Mouse (Mus musculus) heart, embryonic 14.5 days (tissue): ENCODE measurements around the gene Hsh2d. TPM values are rescaled to one million over a fixed set of nuclear protein-coding genes. Genes with fewer than 3 reads are reported as not detected.

Experiments
- ATAC-seq: fragments of 200-750 bp; cut with Nextera tagmentation; 2 replicates; pipeline ENCODE4 v1.8.0; 2017; ENCODE audit warnings: low read depth, moderate TSS enrichment; ENCODE audit not compliant: insufficient number of reproducible peaks, insufficient read depth, low FRiP score
- H3K27ac ChIP-seq, 2 experiments: fragments of 200-500 bp in 1 of 2; fragments of 300-500 bp in 1 of 2; sonication (generic) in 1 of 2; replicated peaks in 1 of 2; 2 replicates each; pipeline ENCODE4 v1.5.1; 2012 to 2014; ENCODE audit warnings: low read depth in 2 of 2, low read length in 2 of 2, control low read depth in 1 of 2, mild to moderate bottlenecking in 1 of 2, mixed read lengths in 1 of 2; ENCODE audit not compliant: control insufficient read depth in 1 of 2, insufficient read depth in 1 of 2
- H3K27me3 ChIP-seq: fragments of 300-500 bp; sonication (generic); 2 replicates; pipeline ENCODE4 v1.6.1; 2014; ENCODE audit warnings: mild to moderate bottlenecking, low read length, control low read depth; ENCODE audit not compliant: control insufficient read depth, insufficient read depth
- H3K36me3 ChIP-seq: fragments of 300-500 bp; sonication (generic); 2 replicates; pipeline ENCODE4 v1.6.1; 2014; ENCODE audit warnings: mild to moderate bottlenecking, control low read depth, low read length, mixed read lengths; ENCODE audit not compliant: control insufficient read depth, insufficient read depth
- H3K4me1 ChIP-seq, 2 experiments: fragments of 200-500 bp in 1 of 2; fragments of 300-500 bp in 1 of 2; sonication (generic) in 1 of 2; 2 replicates each; pipeline ENCODE4 v1.6.1; 2012 to 2014; ENCODE audit warnings: low read length in 2 of 2, control low read depth in 1 of 2, mixed read lengths in 1 of 2; ENCODE audit not compliant: control insufficient read depth in 2 of 2, insufficient read depth in 2 of 2
- H3K4me2 ChIP-seq: fragments of 300-500 bp; sonication (generic); 2 replicates; pipeline ENCODE4 v1.6.1; 2014; ENCODE audit warnings: mild to moderate bottlenecking, low read length
- H3K4me3 ChIP-seq, 2 experiments: fragments of 200-500 bp in 1 of 2; fragments of 300-500 bp in 1 of 2; sonication (generic) in 1 of 2; 2 replicates each; pipeline ENCODE4 v1.5.1; 2012 to 2014; ENCODE audit warnings: low read length in 2 of 2, mild to moderate bottlenecking in 2 of 2, control low read depth in 1 of 2, low read depth in 1 of 2, moderate library complexity in 1 of 2; ENCODE audit not compliant: control insufficient read depth in 1 of 2, insufficient read depth in 1 of 2
- H3K9ac ChIP-seq: fragments of 300-500 bp; sonication (generic); 2 replicates; pipeline ENCODE4 v1.6.1; 2014; ENCODE audit warnings: mild to moderate bottlenecking, low read length
- H3K9me3 ChIP-seq: fragments of 300-500 bp; sonication (generic); 2 replicates; pipeline ENCODE4 v1.6.1; 2016; ENCODE audit warnings: low read length, control low read depth; ENCODE audit not compliant: control insufficient read depth
- WGBS: fragments of 180-500 bp; shearing (Covaris S2); extraction: QIAGEN DNeasy Blood & Tissue Kit; methylation state at CpG from one replicate; pipeline ENCODE4 v1.1.7; 2014; 5-methylcytosine and 5-hydroxymethylcytosine counted together
- polyA plus RNA-seq: library from polyadenylated mRNA; unstranded; fragments of >200 nt; fragmentation: Nextera tagmentation; extraction: Ambion mirVana; gene quantifications from 2 replicates; pipeline ENCODE4 v1.2.1, GENCODE M21; 2014

Hsh2d gene
- polyA plus RNA-seq, 1 experiment from 2014 or later: not detected

GRCm38 (mm10) chr8:72162821-72163220, 26.6 kb upstream of the Hsh2d start:
- Histone ChIP-seq H3K4me1 (peaks cover 7 to 18% of the 10 kb centered on the region in 2 experiments), H3K9me3 (no peaks in the 10 kb centered on the region), H3K9ac (no peak overlapping the region), H3K4me3 (no peak overlapping the region), H3K27me3 (no peaks in the 10 kb centered on the region), H3K27ac (no peak overlapping the region), H3K36me3 (peaks cover 22% of the 10 kb centered on the region), H3K4me2 (0 out of 2 replicates have a peak overlapping the region, but pooled peaks have one; percentile 94)
- ATAC-seq: no peak

DNA sequence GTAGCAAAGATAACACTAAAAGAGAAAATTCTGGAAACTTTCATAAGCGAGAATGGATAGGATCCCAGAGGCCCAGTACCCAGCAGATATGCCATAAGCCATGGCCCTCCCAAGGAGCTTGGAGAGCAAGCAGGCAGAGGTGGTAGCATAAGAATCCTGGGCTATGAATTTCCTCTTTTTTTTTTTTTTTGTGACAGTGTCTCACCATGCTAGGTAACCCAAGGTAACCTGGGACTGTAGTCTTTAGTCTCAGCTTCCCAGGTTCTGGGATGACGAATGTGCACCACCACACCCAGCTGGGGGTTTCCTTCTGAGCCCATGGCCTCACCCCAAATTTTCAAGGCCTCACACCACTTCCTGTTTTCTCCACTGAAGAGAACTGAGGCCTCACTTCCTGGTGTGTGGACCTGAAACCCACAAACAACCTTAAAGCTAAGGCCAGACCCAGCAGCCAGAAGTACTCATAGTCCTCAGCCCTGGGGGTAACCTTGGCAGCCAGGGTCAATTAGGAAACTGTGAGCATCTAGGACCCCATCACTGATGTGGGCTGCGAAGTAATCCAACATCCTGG, 20.3 kb upstream of the Hsh2d start:
- 86% methylated on average over 3 of the region's 3 CpGs for WGBS
- Histone ChIP-seq H3K27me3 (no peaks in the 10 kb centered on the region), H3K27ac (no peak overlapping the region), H3K4me2 (no peak overlapping the region), H3K9ac (no peak overlapping the region), H3K4me3 (no peak overlapping the region), H3K9me3 (no peaks in the 10 kb centered on the region), H3K4me1 (no peaks in the 10 kb centered on the region), H3K36me3 (peaks cover 76% of the 10 kb centered on the region)
- no peak for ATAC-seq

GRCm38 (mm10) chr8:72169681-72170249, 19.7 kb upstream of the Hsh2d start:
- Histone ChIP-seq H3K27ac (no peak overlapping the region), H3K36me3 (peaks cover 76% of the 10 kb centered on the region), H3K27me3 (no peaks in the 10 kb centered on the region), H3K4me3 (no peak overlapping the region), H3K9me3 (no peaks in the 10 kb centered on the region), H3K4me2 (no peak overlapping the region), H3K4me1 (no peaks in the 10 kb centered on the region), H3K9ac (no peak overlapping the region)
- no peak for ATAC-seq
- 67% methylated on average over 3 of the region's 3 CpGs for WGBS

DNA sequence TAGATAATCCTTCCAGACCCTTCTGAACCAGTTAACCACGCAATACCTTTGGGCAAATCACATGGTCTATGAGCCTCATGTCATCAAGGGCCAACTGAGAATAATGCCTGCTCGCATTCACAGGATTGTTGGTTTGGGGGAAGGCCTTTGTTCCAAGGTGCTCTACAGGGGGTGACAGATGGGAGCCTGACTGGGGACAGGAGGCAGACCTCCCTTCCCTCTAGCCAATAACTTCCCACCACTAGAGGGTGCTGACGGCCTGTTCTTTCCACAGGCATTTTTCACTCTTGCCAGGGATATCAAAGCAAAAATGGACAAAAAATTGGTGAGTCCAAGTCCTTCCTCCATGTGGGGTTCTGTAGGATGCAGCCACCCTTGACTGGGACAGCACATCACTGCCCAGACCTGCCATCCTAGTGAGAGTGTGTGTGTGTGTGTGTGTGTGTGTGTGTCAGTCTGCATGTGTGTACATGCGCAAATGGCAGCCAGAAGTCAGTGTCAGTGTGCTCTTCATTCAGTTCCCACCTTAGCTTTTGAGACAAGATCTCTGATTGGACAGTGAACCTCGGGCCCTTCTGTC, 12.0 kb upstream of the Hsh2d start:
- no peak for ATAC-seq
- H3K36me3 ChIP-seq: peaks cover 98% of the 10 kb centered on the region
- H3K27me3 ChIP-seq: no peaks in the 10 kb centered on the region
- 57% methylated on average over 5 of the region's 5 CpGs for WGBS
- H3K9ac ChIP-seq: no peak overlapping the region
- no peak overlapping the region for H3K27ac ChIP-seq
- H3K4me2 ChIP-seq: no peak overlapping the region
- no peak overlapping the region for H3K4me3 ChIP-seq
- no peaks in the 10 kb centered on the region for H3K9me3 ChIP-seq
- no peaks in the 10 kb centered on the region for H3K4me1 ChIP-seq

DNA sequence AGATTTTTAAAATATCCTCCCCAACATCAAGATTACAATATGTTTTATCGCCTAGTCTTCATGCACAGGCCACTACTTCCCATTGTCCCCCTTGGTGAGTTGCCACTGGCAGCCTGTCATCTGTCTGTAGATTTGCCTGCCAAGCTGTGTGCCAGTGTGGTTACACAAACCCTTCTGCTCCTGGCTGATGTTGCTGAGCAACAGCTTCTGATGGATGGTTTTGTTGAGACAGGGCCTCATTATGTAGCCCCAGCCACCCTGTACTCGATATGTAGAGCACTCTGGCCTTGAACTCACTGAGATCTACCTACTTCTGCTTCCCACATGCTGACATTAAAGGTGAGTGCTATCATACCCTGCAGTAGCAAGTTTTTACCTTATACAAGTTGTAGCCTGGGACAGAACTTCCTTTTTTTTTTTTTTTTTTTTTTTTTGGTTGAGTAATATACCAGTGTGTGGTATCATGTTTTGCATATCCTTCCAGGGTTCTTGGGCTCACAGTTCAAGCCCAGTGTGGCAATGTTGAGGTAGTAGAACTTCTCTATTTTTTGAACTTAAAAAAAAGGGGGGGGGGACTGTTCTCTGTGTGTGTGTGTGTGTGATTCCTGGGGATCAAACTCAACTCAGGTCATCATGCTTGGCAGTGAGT, 5.8 kb upstream of the Hsh2d start:
- Histone ChIP-seq H3K9ac (no peak overlapping the region), H3K9me3 (no peaks in the 10 kb centered on the region), H3K4me2 (no peak overlapping the region), H3K36me3 (peaks cover 35% of the 10 kb centered on the region), H3K4me3 (no peak overlapping the region), H3K4me1 (no peaks in the 10 kb centered on the region), H3K27me3 (no peaks in the 10 kb centered on the region), H3K27ac (no peak overlapping the region)
- 76% methylated on average over 2 of the region's 2 CpGs for WGBS
- no peak for ATAC-seq

DNA sequence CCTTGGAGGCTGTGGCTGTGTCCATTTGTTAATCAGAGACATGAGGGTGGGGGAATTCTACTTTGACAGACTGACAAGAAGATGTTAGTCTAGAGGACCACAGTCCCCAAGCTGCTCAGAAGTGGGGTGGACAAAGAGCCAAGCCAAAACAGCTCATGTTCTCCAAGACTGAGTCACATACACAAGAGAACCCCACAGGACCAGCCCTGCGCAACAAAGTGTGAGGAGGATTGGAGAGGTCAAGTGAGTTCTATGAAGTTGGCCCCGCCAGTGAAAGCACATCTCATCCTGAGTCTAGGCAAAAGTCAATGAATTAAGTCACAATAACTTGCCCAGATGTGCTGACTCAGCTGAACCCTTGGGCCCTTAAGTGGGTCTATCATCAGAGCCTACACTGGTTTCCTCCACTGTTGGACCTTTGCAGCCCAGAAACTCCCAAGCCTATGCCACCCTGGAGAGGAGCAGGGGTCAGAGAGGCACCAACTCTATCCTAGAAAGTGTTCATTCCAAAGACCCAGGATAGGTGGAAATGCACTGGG, 1.6 kb upstream of the Hsh2d start:
- no peak overlapping the region for H3K27ac ChIP-seq
- no peak for ATAC-seq
- H3K9ac ChIP-seq: no peak overlapping the region
- H3K9me3 ChIP-seq: no peaks in the 10 kb centered on the region
- H3K4me1 ChIP-seq: no peaks in the 10 kb centered on the region; a peak in 1 of 4 replicates
- H3K27me3 ChIP-seq: no peaks in the 10 kb centered on the region
- no peaks in the 10 kb centered on the region for H3K36me3 ChIP-seq
- no peak overlapping the region for H3K4me2 ChIP-seq
- WGBS: 86% methylated on average over 2 of the region's 2 CpGs
- no peak overlapping the region for H3K4me3 ChIP-seq

DNA sequence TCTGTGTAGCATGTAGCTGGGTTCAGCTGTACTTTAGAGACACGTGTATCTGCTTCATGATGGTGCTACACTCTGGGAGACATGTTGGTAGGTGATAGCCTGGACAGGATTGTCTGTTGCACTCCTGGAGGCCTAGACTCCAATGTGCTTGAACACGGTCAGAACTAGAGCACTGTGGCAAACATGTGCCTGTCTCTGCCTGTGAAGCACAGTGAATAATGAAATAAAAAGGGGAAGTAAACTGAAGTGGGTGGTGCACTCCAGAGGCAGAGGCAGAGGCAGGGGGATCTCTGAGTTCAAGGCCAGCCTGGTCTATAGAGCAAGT, 739 bp downstream of the Hsh2d start:
- no peak overlapping the region for H3K27ac ChIP-seq
- no peak overlapping the region for H3K9ac ChIP-seq
- H3K27me3 ChIP-seq: no peaks in the 10 kb centered on the region
- ATAC-seq: no peak
- H3K4me1 ChIP-seq: no peaks in the 10 kb centered on the region; a peak in 1 of 4 replicates
- no peak overlapping the region for H3K4me3 ChIP-seq
- 77% methylated on average over 2 of the region's 2 CpGs for WGBS
- H3K9me3 ChIP-seq: no peaks in the 10 kb centered on the region
- H3K4me2 ChIP-seq: no peak overlapping the region
- H3K36me3 ChIP-seq: no peaks in the 10 kb centered on the region
